Mouse (Mus musculus) testis, adult 2 months (tissue): ENCODE measurements at regions not wholly inside any gene's neighbourhood (a gene's known extent, or its start where the extent isn't known, plus 50 kb on each side); places are given as distances from the start of the nearest gene placed in this dataset.

ENCODE experiments used
- H3K27ac ChIP-seq: fragments of 200-500 bp; 2 replicates; pipeline ENCODE4 v1.5.1; 2012; ENCODE audit warnings: low read depth, low read length; ENCODE audit not compliant: control insufficient read depth, insufficient read depth
- H3K27me3 ChIP-seq: fragments of 200-500 bp; 2 replicates; pipeline ENCODE4 v1.6.1; 2012; ENCODE audit warnings: mild to moderate bottlenecking, low read length, moderate library complexity; ENCODE audit not compliant: control insufficient read depth, insufficient read depth
- H3K36me3 ChIP-seq: fragments of 200-500 bp; 2 replicates; pipeline ENCODE4 v1.6.1; 2012; ENCODE audit warnings: mild to moderate bottlenecking, low read length; ENCODE audit not compliant: control insufficient read depth, insufficient read depth
- H3K4me1 ChIP-seq: fragments of 200-500 bp; 2 replicates; pipeline ENCODE4 v1.6.1; 2012; ENCODE audit warnings: low read length; ENCODE audit not compliant: control insufficient read depth, insufficient read depth
- H3K4me3 ChIP-seq: fragments of 200-500 bp; 2 replicates; pipeline ENCODE4 v1.5.1; 2012; ENCODE audit warnings: low read depth, mild to moderate bottlenecking, low read length, moderate library complexity, mixed read lengths; ENCODE audit not compliant: control insufficient read depth
- CTCF ChIP-seq: fragments of 200-500 bp; IDR thresholded peaks from 2 replicates; pipeline ENCODE4 v1.5.1; 2012; ENCODE audit warnings: low read depth, mild to moderate bottlenecking, inconsistent platforms, low read length, moderate library complexity; ENCODE audit not compliant: control insufficient read depth, insufficient read depth, insufficient replicate concordance
- POLR2A ChIP-seq: fragments of 200-500 bp; IDR thresholded peaks from 2 replicates; pipeline ENCODE4 v1.6.1; 2012; ENCODE audit warnings: low read depth, mild to moderate bottlenecking, inconsistent platforms, low read length, moderate library complexity; ENCODE audit not compliant: control insufficient read depth

DNA sequence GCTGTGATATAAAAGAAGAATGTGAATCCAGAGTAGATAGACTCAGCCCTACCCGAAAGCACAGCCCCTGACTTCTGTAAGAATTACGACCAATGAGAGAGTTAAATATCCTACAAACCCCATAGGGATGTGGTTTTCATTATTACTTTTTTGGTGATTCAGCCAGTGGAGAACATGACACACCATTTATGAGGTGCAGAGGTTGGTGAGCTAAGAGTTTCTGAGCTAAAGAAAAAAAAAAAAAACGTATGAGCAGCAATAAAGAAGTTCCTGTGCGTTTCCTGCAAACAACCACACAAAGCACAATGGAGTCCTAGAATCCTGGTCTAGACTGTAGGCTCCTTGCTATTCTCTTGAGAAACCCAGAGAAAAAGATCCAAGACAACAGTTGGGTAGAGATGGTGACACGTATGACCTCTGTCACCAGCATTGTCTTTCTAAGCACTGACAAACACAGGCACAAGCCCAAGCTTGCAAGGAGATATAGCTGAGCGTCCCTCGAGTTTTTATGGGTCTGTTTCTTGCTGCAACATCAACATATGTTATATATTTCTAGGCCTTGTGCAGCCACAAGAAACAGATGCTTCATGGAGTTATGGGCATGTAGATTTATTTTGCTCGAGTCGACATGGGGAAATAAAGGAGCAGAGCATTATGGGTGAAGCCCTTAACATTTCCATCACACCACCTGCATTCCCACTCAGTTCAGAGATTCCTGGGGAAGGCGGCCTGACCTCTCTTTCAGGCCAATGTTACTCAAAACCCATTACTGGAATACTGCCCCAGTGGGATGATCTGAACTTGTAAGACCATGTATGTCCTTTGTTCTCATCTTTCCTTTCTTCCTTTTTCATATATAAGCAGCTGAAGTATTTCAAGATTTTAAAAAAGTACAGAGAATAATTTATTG, 263.1 kb upstream of the Lyplal1 start:
- no peak overlapping the region for H3K4me3 ChIP-seq
- no peaks in the 10 kb centered on the region for H3K36me3 ChIP-seq
- no peak for TF ChIP-seq POLR2A
- H3K27me3 ChIP-seq, result no peaks in the 10 kb centered on the region
- no peak overlapping the region for H3K27ac ChIP-seq
- no peaks in the 10 kb centered on the region for H3K4me1 ChIP-seq

DNA sequence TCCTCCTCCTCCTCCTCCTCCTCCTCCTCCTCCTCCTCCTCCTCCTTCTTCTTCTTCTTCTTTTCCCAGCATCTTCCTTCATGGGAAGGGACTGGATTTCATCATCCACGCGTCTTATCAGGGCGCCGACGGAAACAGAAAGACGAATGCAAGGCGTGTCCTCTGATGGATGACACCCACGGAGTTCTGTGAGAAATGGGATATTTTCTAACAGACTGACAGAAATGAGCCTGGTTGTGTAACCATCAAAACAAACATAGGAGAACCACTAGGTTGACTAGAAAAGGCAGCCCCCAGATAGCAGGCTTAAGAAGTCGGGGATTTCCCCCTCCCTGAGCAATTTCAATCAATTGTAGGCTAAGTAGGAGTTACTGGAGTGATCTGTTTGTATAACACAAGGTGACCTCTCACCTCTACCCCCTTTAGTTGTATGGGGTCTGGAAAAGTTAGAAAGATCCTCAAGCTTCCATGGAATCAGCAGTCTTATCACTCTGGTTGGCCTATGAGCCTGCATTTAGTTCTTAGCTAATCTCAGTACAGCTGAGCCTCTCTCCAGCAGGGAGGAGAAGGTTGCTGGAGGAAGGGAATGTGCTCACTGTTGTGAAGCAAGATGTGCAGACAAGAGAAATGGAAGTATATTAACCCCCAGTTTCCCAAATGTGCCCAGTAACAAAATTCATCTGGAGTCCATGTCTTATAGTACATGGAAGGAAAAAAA, 260.0 kb upstream of the Lyplal1 start:
- H3K36me3 ChIP-seq, result no peaks in the 10 kb centered on the region
- no peak for TF ChIP-seq CTCF
- no peak for TF ChIP-seq POLR2A

DNA sequence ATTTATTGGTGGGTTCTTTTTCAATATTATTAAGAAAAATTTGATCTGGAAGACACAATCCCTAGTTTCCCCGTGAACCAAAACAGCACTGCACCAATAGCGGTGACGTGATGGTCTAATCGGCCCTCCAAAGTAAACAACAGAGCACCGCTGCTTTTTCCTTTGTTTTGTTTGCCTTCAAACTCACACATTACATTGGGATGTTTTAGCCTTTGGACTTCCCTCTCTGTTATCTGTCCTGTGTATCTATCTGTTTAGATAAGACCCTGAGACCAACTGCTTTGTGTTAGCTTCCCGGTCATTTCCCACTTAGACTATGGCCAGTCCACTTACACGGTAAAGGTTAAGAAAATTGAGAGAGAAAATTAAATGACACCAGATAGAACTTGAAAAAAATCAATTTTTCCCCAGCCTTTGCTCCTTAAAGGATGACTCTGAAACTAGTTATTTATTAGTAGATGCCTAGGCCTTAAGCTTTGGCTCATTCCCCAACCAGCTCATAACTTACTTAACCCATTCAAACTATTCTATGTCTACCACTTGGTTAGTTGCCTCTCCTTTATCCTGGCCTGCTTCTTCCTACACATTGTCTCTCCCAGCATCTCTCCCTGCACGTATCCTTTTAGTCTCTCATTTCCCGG, 257.0 kb upstream of the Lyplal1 start:
- H3K4me3 ChIP-seq, result no peak overlapping the region
- no peak overlapping the region for H3K27ac ChIP-seq
- no peaks in the 10 kb centered on the region for H3K4me1 ChIP-seq
- no peaks in the 10 kb centered on the region for H3K36me3 ChIP-seq
- H3K27me3 ChIP-seq, result no peaks in the 10 kb centered on the region
- TF ChIP-seq POLR2A (no peak), CTCF (no peak)

More for the DNA sequence above, 260.0 kb upstream of the Lyplal1 start:
- Histone ChIP-seq H3K27me3 (no peaks in the 10 kb centered on the region), H3K4me1 (no peaks in the 10 kb centered on the region), H3K4me3 (no peak overlapping the region), H3K27ac (no peak overlapping the region)

DNA sequence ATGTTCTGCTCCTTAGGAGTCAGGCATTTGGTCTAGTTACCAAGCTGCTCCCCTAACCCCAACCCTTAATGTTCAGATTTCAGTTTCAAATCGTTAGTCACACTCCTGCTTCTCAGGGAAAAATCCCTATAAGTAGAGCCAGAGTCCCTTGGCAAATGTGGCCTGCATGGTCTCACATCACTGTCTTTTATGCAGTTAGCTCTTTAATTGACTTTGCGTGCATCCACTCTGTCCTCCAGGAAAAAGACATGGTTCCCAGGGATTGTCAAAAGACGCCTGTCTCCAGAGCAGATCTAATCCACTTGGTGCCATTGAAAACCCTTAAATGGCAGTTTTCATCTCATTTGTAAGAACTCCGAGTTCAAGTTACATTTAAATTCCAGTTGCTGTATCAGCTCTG, 256.3 kb upstream of the Lyplal1 start:
- no peak overlapping the region for H3K4me3 ChIP-seq
- no peak overlapping the region for H3K27ac ChIP-seq
- TF ChIP-seq CTCF (no peak), POLR2A (no peak)
- H3K27me3 ChIP-seq, result no peaks in the 10 kb centered on the region
- H3K36me3 ChIP-seq, result no peaks in the 10 kb centered on the region
- H3K4me1 ChIP-seq, result no peaks in the 10 kb centered on the region

DNA sequence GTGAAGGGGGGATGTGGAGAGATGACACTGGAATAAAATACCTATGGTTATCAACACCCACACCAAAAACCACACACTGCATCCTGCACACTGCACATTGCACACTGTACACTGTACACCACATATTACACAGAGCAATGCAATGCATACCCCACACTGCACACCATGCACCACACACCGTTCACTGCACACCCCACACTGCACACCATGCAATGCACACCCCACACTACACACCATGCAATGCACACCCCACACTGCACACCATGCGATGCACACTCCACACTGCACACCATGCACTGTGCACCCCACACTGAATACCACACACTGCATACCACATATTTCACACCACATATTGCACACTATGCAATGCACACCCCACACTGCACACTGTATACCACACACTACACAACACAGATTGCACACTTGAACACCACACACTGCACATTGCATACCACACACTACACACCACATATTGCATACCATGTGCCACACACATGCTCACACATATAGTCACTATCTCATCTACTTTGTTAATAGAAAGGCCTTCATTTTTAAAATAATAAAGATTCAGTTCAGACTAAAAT, 255.8 kb upstream of the Lyplal1 start:
- H3K4me1 ChIP-seq, result no peaks in the 10 kb centered on the region
- TF ChIP-seq POLR2A, result no peak
- TF ChIP-seq CTCF, result peak; percentile 9; the same call in 1 of the 2 replicates
- no peak overlapping the region for H3K4me3 ChIP-seq
- no peaks in the 10 kb centered on the region for H3K27me3 ChIP-seq
- H3K27ac ChIP-seq, result no peak overlapping the region
- H3K36me3 ChIP-seq, result no peaks in the 10 kb centered on the region

DNA sequence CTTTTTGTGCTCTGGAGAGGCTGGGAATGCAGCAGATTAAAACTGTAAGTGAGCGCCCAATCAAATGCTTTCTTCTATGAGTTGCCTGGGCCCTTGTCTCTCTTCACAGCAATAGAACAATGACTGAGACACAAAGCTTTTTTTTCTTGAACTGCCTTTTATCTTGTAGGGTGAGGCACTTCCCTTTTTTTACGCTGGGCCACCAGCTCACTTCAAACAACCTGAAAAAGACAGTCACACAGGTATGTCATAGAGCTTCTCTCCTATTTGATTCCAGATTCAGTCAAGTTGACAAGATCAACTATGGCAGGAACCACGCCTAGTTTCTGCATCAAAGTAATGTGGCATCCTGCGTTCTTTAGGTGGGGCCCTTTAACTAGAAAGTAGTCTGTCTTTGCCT, 246.2 kb upstream of the Lyplal1 start:
- H3K27ac ChIP-seq, result no peak overlapping the region
- TF ChIP-seq CTCF, result no peak
- no peak for TF ChIP-seq POLR2A
- H3K4me1 ChIP-seq, result 0 out of 2 replicates have a peak, but pooled peaks cover 1% of the 10 kb centered on the region
- no peaks in the 10 kb centered on the region for H3K27me3 ChIP-seq
- no peak overlapping the region for H3K4me3 ChIP-seq
- H3K36me3 ChIP-seq, result no peaks in the 10 kb centered on the region
